Mouse (Mus musculus): ENCODE data around the gene Tmem199. TPM values are rescaled to one million over a fixed set of nuclear protein-coding genes. Genes with fewer than 3 reads are reported as not detected.

Tmem199 gene
- polyA plus RNA-seq, 1 experiment = 20.5 TPM

DNA sequence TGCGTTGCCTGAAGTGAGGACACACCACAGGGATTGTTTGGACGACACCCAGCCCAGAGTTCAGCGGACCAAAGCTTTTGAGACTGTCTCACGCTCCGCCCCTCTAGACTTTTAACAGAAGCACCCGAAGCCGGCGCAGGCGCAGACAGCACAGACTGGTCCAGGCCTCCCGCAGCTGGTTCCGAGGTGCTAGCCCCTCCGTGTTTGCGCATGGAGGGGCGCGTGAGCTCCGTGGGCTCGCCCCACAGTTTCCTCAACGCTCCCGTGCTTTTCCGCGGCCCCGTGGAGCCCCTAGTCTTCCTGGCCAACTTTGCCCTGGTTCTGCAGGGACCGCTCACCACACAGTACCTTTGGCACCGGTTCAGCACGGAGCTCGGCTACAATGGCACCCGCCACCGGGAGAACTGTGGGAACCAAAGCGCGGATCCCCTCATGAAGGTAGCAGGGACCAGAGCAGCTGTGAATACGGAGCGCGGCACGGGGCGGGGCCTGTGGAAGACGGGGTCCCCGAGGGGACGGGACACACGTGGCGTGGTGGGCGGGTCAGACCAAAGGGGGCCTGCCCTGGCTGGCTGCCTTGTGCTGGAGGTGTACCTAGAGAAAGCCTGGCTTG, 46.3 kb downstream of the Tmem199 start, which contains the start of gene Slc46a1:
Gene Slc46a1, plus strand, starts transcription at position 130 of the 613 bp plus-strand sequence.
- no peak for TF ChIP-seq GATA1 (IDR thresholded peaks at IDR 0.05; ENCODE audit: low read length)

DNA sequence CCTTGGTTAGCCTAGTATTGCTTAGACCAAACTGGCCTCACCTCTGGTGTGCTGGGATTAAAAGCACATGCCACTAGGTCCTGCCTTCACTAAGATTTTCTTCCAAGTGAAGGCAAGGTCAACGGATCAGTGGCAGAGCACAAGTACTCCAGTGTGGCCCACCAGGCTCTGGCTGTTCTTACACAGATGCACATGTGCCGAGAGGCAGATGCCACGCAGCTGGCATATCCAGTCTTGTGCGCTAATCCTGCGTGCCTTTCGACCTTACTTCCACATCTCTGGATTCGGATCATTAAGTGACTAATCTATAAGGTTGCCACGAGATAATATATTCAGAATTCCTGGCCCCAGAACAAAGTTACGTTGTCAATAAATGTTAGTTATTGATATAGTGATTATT, 46.9 kb downstream of the Tmem199 start:
- no peak for TF ChIP-seq GATA1 (IDR thresholded peaks at IDR 0.05; ENCODE audit: low read length)

GRCm38 (mm10) chr11:78463286-78464036, 48.5 kb downstream of the Tmem199 start:
- no peak for TF ChIP-seq GATA1 (IDR thresholded peaks at IDR 0.05; ENCODE audit: low read length)

DNA sequence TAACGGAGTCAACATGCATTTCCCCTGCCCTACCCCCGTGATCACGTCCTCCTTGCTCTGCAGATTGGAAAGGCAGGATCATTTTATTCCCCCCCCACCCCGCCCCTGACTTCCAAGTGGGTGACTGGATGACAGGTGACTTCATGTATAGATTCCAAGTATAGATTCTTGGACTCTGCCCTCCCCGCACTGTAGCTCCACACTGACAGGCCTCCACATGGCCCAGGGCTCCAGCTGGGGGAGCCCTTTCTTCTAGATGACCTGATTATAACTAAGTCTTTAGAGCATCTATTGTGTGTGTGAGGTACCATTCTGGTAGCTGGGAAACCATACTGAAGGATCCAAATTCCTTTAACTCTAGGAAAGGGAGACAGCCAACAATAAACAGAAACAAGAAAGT, 49.3 kb downstream of the Tmem199 start:
- TF ChIP-seq GATA1 (IDR thresholded peaks at IDR 0.05; ENCODE audit: low read length) = no peak

DNA sequence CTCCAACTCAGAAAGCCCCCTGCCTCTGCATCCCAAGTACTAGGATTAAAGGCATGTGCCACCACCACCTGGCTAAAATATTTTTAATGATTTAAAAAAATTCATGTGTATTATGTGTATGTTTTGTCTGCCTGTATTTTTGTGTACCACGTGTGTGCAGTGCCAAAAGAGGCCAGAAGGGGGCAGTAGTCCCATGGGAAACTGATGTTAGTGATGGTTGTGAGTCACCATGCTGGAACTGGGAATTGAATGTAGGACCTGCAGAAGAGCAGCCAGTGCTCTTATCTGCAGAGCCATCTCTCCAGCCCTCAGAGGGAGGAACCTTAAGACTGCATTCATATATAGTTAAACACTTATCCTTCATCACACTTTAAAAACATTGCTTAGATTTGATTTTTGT, 50.1 kb downstream of the Tmem199 start:
- TF ChIP-seq GATA1 (IDR thresholded peaks at IDR 0.05; ENCODE audit: low read length) = no peak

GRCm38 (mm10) chr11:78458740-78459139, 53.2 kb downstream of the Tmem199 start:
- TF ChIP-seq GATA1 (IDR thresholded peaks at IDR 0.05; ENCODE audit: low read length) = no peak

Other genes with a start within 250 kb of the Tmem199 start
- gene BC030499, start 221.3 kb downstream of the Tmem199 start, polyA plus RNA-seq (2012) = not detected in 2 replicates
- 28.8 and 67.9 TPM in 2 replicates for gene Spag5, start 210.6 kb downstream of the Tmem199 start, polyA plus RNA-seq (2012)
- 3.5 and 6.2 TPM in 2 replicates for gene Aldoc, start 189.2 kb downstream of the Tmem199 start, polyA plus RNA-seq (2012)
- 50.2 and 84.3 TPM in 2 replicates for gene Pigs, start 183.8 kb downstream of the Tmem199 start, polyA plus RNA-seq (2012)
- 28.0 and 37.7 TPM in 2 replicates for gene Unc119, start 168.7 kb downstream of the Tmem199 start, polyA plus RNA-seq (2012)
- gene Foxn1, start 125.6 kb downstream of the Tmem199 start, polyA plus RNA-seq (2012) = not detected in 2 replicates
- gene Slc13a2, start 90.0 kb downstream of the Tmem199 start, polyA plus RNA-seq (2012) = not detected in 2 replicates
- not detected in 2 replicates for gene Slc46a1, start 46.5 kb downstream of the Tmem199 start, polyA plus RNA-seq (2012)
- 0.01 TPM in 1 of 2 replicates, not detected in the other for gene Sarm1, start 14.4 kb downstream of the Tmem199 start, polyA plus RNA-seq (2012)
- not detected in 2 replicates for gene Vtn, start 13.1 kb downstream of the Tmem199 start, polyA plus RNA-seq (2012)
- gene Sebox, start 8.7 kb downstream of the Tmem199 start, polyA plus RNA-seq (2012) = not detected in 2 replicates
- 70.4 and 86.4 TPM in 2 replicates for gene Poldip2, start within 50 bp of the Tmem199 start, polyA plus RNA-seq (2012)
- 4.2 and 5.2 TPM in 2 replicates for gene Tnfaip1, start 24.2 kb upstream of the Tmem199 start, polyA plus RNA-seq (2012)
- gene Ift20, start 24.2 kb upstream of the Tmem199 start, polyA plus RNA-seq (2012) = 37.8 and 49.7 TPM in 2 replicates
- 32.9 and 33.4 TPM in 2 replicates for gene Tmem97, start 38.6 kb upstream of the Tmem199 start, polyA plus RNA-seq (2012)
- 10.2 and 12.0 TPM in 2 replicates for gene Nlk, start 185.2 kb upstream of the Tmem199 start, polyA plus RNA-seq (2012)
- gene Ccnq, start 239.6 kb upstream of the Tmem199 start, polyA plus RNA-seq (2012) = 53.9 and 81.0 TPM in 2 replicates